Comparison of ENCODE assay signal across 10 mouse cellular contexts in genomic region chr11:116980313-116980712, GRCm38 (mm10).
DNase-seq lines count a peak whose midpoint lies in the region; ATAC-seq lines count a peak whose summit lies in the region.
"Had no signal": no experiment of that assay in that cellular context is flagged by ENCODE, and none has a peak within 500 bp of the region (broad histone marks: within the 10 kb centered on the region; RNA-seq: fewer than 3 reads in every experiment).

No protein-coding gene starts in this region.

- H3K9ac ChIP-seq in neural tube, embryonic 13.5 days = no peak overlapping the region
- no peak overlapping the region for H3K9ac ChIP-seq in limb, embryonic 11.5 days (ENCODE audit: low read length)
- H3K9ac ChIP-seq: neural tube, embryonic 12.5 days had no signal

- H3K4me1 ChIP-seq in neural tube, embryonic 13.5 days (replicated peaks) = peaks cover 17% of the 10 kb centered on the region
- peaks cover 8% of the 10 kb centered on the region for H3K4me1 ChIP-seq in limb, embryonic 11.5 days (ENCODE audit: control insufficient read depth, insufficient read depth, low read length)

- no peaks in the 10 kb centered on the region for H3K27me3 ChIP-seq in neural tube, embryonic 13.5 days
- H3K27me3 ChIP-seq in limb, embryonic 11.5 days (ENCODE audit: control insufficient read depth, insufficient read depth, low read length) = no peaks in the 10 kb centered on the region
- H3K27me3 ChIP-seq: neural tube, embryonic 12.5 days had no signal

- peaks cover 67% of the 10 kb centered on the region for H3K36me3 ChIP-seq in neural tube, embryonic 13.5 days
- no peaks in the 10 kb centered on the region for H3K36me3 ChIP-seq in limb, embryonic 11.5 days (ENCODE audit: control insufficient read depth, insufficient read depth, low read length)

- intact Hi-C loops in left cerebral cortex, postnatal 14 days (cut with DNase I) = no loop called here

- whole genome bisulfite sequencing in neural tube, embryonic 13.5 days = 26% methylated on average over 5 of the region's 5 CpGs
- WGBS in limb, embryonic 11.5 days = 31% methylated on average over 5 of the region's 5 CpGs

- ATAC-seq in neural tube, embryonic 13.5 days (ENCODE audit: low read depth) = peak; percentile 30
- peak; percentile 23; the same call in 1 of the 2 replicates for ATAC-seq in limb, embryonic 11.5 days (ENCODE audit: insufficient number of reproducible peaks, low FRiP score, low TSS enrichment, low read depth)

- H3K9me3 ChIP-seq in neural tube, embryonic 13.5 days = no peaks in the 10 kb centered on the region
- no peaks in the 10 kb centered on the region for H3K9me3 ChIP-seq in limb, embryonic 11.5 days (ENCODE audit: control insufficient read depth, low read length)
- H3K9me3 ChIP-seq: neural tube, embryonic 12.5 days had no signal

- H3K4me3 ChIP-seq in neural tube, embryonic 13.5 days = no peak overlapping the region
- H3K4me3 ChIP-seq in limb, embryonic 11.5 days (ENCODE audit: low read depth, low read length) = no peak overlapping the region
- H3K4me3 ChIP-seq: layer of hippocampus, adult 2 months; neural tube, embryonic 12.5 days had no signal

- DNase-seq in adrenal gland, postnatal 14 days = peak; percentile 75
- DNase-seq in adrenal gland, adult 8-10 months = no peak
- DNase-seq in neural tube, embryonic 10.5 days (ENCODE audit: extremely low spot score, low spot score) = no peak
- DNase-seq in limb, embryonic 11.5 days (ENCODE audit: low spot score) = no peak
- DNase-seq in left cerebral cortex, adult 18-20 months (ENCODE audit: low spot score in 2 of 2) = no peak
- no peak for DNase-seq in ovary, adult 18-20 months (ENCODE audit: low spot score)
- DNase-seq in left cerebral cortex, postnatal 14 days (ENCODE audit: low spot score in 2 of 2) = no peak

- no peak overlapping the region for H3K4me2 ChIP-seq in neural tube, embryonic 13.5 days
- H3K4me2 ChIP-seq in limb, embryonic 11.5 days (ENCODE audit: low read depth, severe bottlenecking) = no peak overlapping the region
- H3K4me2 ChIP-seq: neural tube, embryonic 12.5 days had no signal

- H3K27ac ChIP-seq in neural tube, embryonic 13.5 days (replicated peaks) = peak overlapping the region; percentile 86
- no peak overlapping the region for H3K27ac ChIP-seq in limb, embryonic 11.5 days (replicated peaks; ENCODE audit: low read depth, low read length)
- H3K27ac ChIP-seq: layer of hippocampus, adult 2 months; neural tube, embryonic 12.5 days had no signal
